Mouse (Mus musculus) activated CD4-positive, CD25-positive, alpha-beta regulatory T cell, adult 9 weeks (primary cell): ENCODE results near the gene Olfr1346. TPM values are rescaled to one million over a fixed set of nuclear protein-coding genes. Genes with fewer than 3 reads are reported as not detected.

ENCODE experiments used
- polyA plus RNA-seq: library from polyadenylated mRNA; unstranded; fragments of 100-300 nt; shearing (Covaris generic); gene quantifications from one replicate; pipeline ENCODE4 v1.2.1, GENCODE M21; 2017

Gene Olfr1346
- polyA plus RNA-seq, result not detected

GRCm38 (mm10) chr7:6466951-6467350 lies at the start of gene Olfr1346:
Gene Olfr1346, plus strand, starts transcription at chr7:6467101.

DNA sequence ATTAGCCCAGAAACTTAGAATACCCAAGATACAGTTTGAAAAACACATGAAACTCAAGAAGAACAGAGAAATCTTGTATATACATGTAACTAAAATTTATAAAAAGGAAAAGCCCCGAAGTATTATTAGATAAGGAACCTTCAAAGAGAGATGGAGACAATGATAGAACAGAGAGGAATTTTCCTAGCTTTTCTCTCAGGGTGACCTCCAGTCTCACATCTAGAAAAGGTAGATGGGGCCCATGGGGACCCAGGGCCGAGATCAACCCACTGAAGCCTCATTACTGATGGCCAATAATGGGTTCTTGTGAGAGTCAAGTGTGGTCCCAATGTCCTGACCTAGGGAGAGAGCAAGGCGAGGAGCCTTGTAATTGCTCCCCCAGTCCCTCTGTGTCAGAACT lies 28.5 kb upstream of the Olfr1346 start, which contains the start of gene Olfr1344:
Gene Olfr1344 (plus strand): TSS at position 301 of the 400 bp plus-strand sequence.

GRCm38 (mm10) chr7:6455868-6456267 lies 11.0 kb upstream of the Olfr1346 start, which contains the start of gene Olfr1336:
Gene Olfr1336, plus strand, starts transcription at chr7:6456168.

DNA sequence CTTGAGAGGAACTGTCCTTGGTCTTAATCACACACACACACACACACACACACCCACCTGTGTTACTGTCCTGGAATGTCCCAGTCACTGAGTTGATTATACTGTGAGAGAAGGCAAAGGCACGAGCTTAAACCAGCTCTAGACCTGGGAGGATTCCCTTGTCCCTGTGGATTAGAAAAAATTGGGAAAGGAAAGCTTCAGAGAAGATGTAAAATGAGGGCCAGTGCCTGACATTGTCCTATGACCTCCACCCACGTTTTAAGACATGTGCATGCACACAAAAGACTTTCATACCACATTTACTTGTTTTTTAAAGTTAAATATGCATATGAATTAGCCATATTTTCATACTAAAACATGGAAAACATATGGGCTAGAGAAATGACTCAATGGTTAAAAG lies 19.9 kb downstream of the Olfr1346 start, which contains the start of gene Olfr5:
Gene Olfr5 (minus strand): TSS at position 101 of the 400 bp plus-strand sequence.

GRCm38 (mm10) chr7:6499655-6500054 lies 32.8 kb downstream of the Olfr1346 start, which contains the start of gene Olfr1347:
Gene Olfr1347, minus strand, starts transcription at chr7:6499755.

DNA sequence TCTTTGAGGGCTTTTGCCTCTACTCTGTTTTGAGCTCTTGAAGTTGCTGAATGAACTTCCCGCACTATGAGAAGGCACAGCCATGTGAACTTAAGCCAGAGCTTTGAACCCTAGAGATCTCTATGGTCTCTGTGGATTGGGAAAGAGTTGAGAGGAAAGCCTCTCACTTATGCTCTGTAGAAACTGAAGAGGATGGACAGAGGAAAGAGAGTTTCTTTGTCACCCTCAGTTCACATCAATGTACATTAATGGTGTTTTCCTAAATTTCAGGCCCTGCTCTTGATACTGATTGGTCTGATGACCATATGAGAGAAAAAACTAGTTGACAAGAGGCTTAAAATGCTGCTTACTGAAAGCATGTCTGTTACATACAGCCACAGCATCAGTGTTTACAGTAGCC lies 41.7 kb downstream of the Olfr1346 start, which contains the start of gene Olfr1348:
Gene Olfr1348 (minus strand): TSS at position 101 of the 400 bp plus-strand sequence.

GRCm38 (mm10) chr7:6522850-6523249 lies 55.9 kb downstream of the Olfr1346 start, which contains the start of gene Olfr1349:
Gene Olfr1349, minus strand, starts transcription at chr7:6522950.

Other genes starting within 250 kb of the Olfr1346 start
- not detected for gene Zscan5b, start 244.8 kb upstream of the Olfr1346 start, polyA plus RNA-seq
- not detected for gene Epp13, start 214.4 kb upstream of the Olfr1346 start, polyA plus RNA-seq
- gene Zfp667, start 180.5 kb upstream of the Olfr1346 start, polyA plus RNA-seq, result 7.2 TPM
- gene Zfp583, start 135.8 kb upstream of the Olfr1346 start, polyA plus RNA-seq, result 1.9 TPM
- gene Gm3854, start 123.3 kb upstream of the Olfr1346 start, polyA plus RNA-seq, result 1.0 TPM
- 5.1 TPM for gene Zfp78, start 103.8 kb upstream of the Olfr1346 start, polyA plus RNA-seq
- gene Zfp28, start 83.8 kb upstream of the Olfr1346 start, polyA plus RNA-seq, result 17.6 TPM
- not detected for gene Smim17, start 68.4 kb upstream of the Olfr1346 start, polyA plus RNA-seq
- not detected for gene Gm20715, start 56.8 kb upstream of the Olfr1346 start, polyA plus RNA-seq
- not detected for gene Olfr1344, start 28.4 kb upstream of the Olfr1346 start, polyA plus RNA-seq
- gene Olfr1336, start 10.9 kb upstream of the Olfr1346 start, polyA plus RNA-seq, result 0.04 TPM
- not detected for gene Olfr5, start 19.8 kb downstream of the Olfr1346 start, polyA plus RNA-seq
- gene Olfr1347, start 32.7 kb downstream of the Olfr1346 start, polyA plus RNA-seq, result not detected
- gene Olfr1348, start 41.6 kb downstream of the Olfr1346 start, polyA plus RNA-seq, result not detected
- not detected for gene Olfr1349, start 55.8 kb downstream of the Olfr1346 start, polyA plus RNA-seq
- gene Olfr1350, start 97.7 kb downstream of the Olfr1346 start, polyA plus RNA-seq, result not detected
- gene Zim1, start 229.3 kb downstream of the Olfr1346 start, polyA plus RNA-seq, result not detected